Mouse (Mus musculus) urinary bladder, postnatal 36 days (tissue): ENCODE data around the gene Cyp4x1.
A peak's percentile ranks its signal among the peaks of the same experiment; 100 is the strongest.

Source experiments
- DNase-seq, 2 experiments: peaks; one replicate each; pipeline ENCODE4 v3.0.0; 2022; ENCODE audit warnings: low spot score in 2 of 2, mixed read lengths in 1 of 2

The Cyp4x1 gene

DNA sequence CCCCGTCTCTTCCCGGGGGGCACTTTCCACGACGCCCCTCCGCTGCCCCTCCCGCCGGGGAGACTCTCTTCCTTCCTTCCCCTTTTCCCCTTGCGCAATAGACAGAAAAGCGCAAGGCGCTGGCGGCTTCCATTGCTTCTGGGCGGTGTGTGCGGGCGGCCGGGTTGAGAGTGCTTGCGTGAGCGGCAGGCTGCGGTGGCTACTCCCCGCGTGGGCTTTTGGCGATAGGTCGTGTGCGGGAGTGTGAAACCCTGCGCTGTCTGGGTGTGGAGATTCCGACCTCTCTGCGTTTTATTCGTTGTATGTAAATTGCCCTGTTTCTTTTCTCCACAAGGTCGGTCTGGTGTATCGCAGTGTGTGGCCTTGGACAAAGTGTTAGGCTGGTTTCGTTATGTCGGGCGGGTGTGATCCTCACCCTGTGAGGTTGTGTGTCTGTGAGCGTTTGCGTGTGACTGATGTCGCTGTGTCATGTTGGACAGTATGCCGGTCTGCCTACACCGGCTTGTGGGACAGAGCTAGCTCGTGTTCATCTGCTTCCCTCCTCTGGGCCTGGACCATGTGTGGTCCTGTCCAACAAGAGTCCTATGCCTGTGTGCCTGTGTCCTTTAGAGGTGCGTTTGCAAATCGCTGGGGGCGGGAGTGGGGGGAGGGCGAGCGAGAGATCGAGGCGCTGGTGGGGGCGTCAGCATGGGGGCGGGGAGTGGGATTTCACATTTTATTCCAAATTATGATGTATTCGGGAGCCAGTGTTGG is 77.0 kb downstream of the Cyp4x1 start:
- peak; percentile 34 to 55 for DNase-seq

GRCm38 (mm10) chr4:115056371-115056920 is 77.6 kb downstream of the Cyp4x1 start, which contains the start of gene Tal1:
Tal1 (plus strand) TSS chr4:115056426.
- DNase-seq = peak in 1 of 2 experiments; percentile 10
